In the genomic region with DNA sequence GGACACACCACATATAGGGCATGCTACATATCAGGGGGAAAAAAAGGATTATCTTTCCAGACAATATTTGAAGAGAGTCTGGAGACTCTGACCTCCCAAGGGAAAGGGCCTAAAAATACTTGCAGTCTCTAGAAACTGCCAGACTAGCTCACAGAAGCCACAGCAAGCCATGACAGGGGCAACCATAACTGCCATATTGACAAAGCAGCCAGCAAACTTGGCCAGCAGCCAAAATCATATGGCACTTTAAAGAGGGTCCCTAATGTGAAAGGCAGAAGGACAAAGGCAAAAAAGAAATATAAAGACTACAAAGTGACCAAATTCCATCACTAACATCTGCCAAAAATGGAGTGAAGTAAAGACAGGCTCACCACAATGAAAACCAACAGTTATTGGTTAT, we compare ENCODE assay signal across 20 mouse cellular contexts.
DNase-seq lines count a peak whose midpoint lies in the region; ATAC-seq and TF ChIP-seq lines count a peak whose summit lies in the region.
"Had no signal": no experiment of that assay in that cellular context is flagged by ENCODE, and none has a peak within 500 bp of the region (broad histone marks: within the 10 kb centered on the region; RNA-seq: fewer than 3 reads in every experiment).

No protein-coding gene starts in this region.

- H3K36me3 ChIP-seq in forebrain, embryonic 16.5 days (ENCODE audit: control insufficient read depth, insufficient read depth) = no peaks in the 10 kb centered on the region
- no peaks in the 10 kb centered on the region for H3K36me3 ChIP-seq in forebrain, embryonic 10.5 days (replicated peaks)
- H3K36me3 ChIP-seq in lung, embryonic 14.5 days (ENCODE audit: insufficient read depth) = no peaks in the 10 kb centered on the region
- H3K36me3 ChIP-seq: embryonic facial prominence, embryonic 13.5 days; heart, embryonic 10.5 days had no signal

- H3K9me3 ChIP-seq in forebrain, embryonic 16.5 days (ENCODE audit: control insufficient read depth, low read length) = no peaks in the 10 kb centered on the region
- H3K9me3 ChIP-seq in forebrain, embryonic 10.5 days = no peaks in the 10 kb centered on the region
- no peaks in the 10 kb centered on the region for H3K9me3 ChIP-seq in lung, embryonic 14.5 days (ENCODE audit: low read depth, low read length)
- H3K9me3 ChIP-seq: embryonic facial prominence, embryonic 13.5 days; heart, embryonic 10.5 days had no signal

- H3K9ac ChIP-seq in forebrain, embryonic 16.5 days (replicated peaks; ENCODE audit: low read depth, low read length) = no peak overlapping the region
- no peak overlapping the region for H3K9ac ChIP-seq in lung, embryonic 14.5 days
- H3K9ac ChIP-seq: embryonic facial prominence, embryonic 13.5 days; hindbrain, embryonic 14.5 days had no signal

- H3K4me2 ChIP-seq in forebrain, embryonic 16.5 days (ENCODE audit: low read length) = no peak overlapping the region
- H3K4me2 ChIP-seq in lung, embryonic 14.5 days = no peak overlapping the region
- H3K4me2 ChIP-seq: embryonic facial prominence, embryonic 13.5 days; hindbrain, embryonic 14.5 days had no signal

- peaks cover 17% of the 10 kb centered on the region for H3K4me1 ChIP-seq in forebrain, embryonic 16.5 days (replicated peaks; ENCODE audit: control insufficient read depth, insufficient read depth, low read length)
- no peaks in the 10 kb centered on the region for H3K4me1 ChIP-seq in forebrain, embryonic 10.5 days
- 0 out of 2 replicates have a peak, but pooled peaks cover 3% of the 10 kb centered on the region for H3K4me1 ChIP-seq in lung, embryonic 14.5 days (ENCODE audit: insufficient read depth)
- H3K4me1 ChIP-seq: heart, embryonic 10.5 days had no signal

- no peak overlapping the region for H3K4me3 ChIP-seq in forebrain, embryonic 16.5 days (replicated peaks; ENCODE audit: low read length)
- H3K4me3 ChIP-seq in forebrain, embryonic 10.5 days = no peak overlapping the region
- H3K4me3 ChIP-seq in lung, embryonic 14.5 days (ENCODE audit: low read depth, low read length) = no peak overlapping the region
- H3K4me3 ChIP-seq: embryonic facial prominence, embryonic 13.5 days; heart, embryonic 10.5 days had no signal

- no peaks in the 10 kb centered on the region for H3K27me3 ChIP-seq in forebrain, embryonic 16.5 days (replicated peaks; ENCODE audit: control insufficient read depth, insufficient read depth, low read length)
- no peaks in the 10 kb centered on the region for H3K27me3 ChIP-seq in forebrain, embryonic 10.5 days (ENCODE audit: poor library complexity, severe bottlenecking)
- H3K27me3 ChIP-seq in lung, embryonic 14.5 days (ENCODE audit: insufficient read depth, low read length) = no peaks in the 10 kb centered on the region
- H3K27me3 ChIP-seq: embryonic facial prominence, embryonic 13.5 days had no signal

- peak; percentile 33 to 36 for DNase-seq in cerebellum, postnatal 14 days
- no peak for DNase-seq in cerebellum, adult 11 months
- DNase-seq in forebrain, embryonic 10.5 days (ENCODE audit: extremely low spot score, low spot score) = no peak
- DNase-seq in lung, embryonic 14.5 days = peak; percentile 54
- no peak for DNase-seq in lung, postnatal 25 days (ENCODE audit: low spot score)
- peak; percentile 8 for DNase-seq in retina, postnatal 1 day
- DNase-seq in retina, embryonic 14.5 days (ENCODE audit: low spot score) = no peak
- DNase-seq: adrenal gland, postnatal 10 days; cerebellum, adult 8-10 months; cerebellum, postnatal 36 days; gastrocnemius, postnatal 10 days; heart, adult 18-20 months; heart, postnatal 10 days; heart, postnatal 4 days had no signal

- TF ChIP-seq CTCF in lung, embryonic 14.5 days (IDR thresholded peaks at IDR 0.05; ENCODE audit: low read depth) = no peak

- no peak for ATAC-seq in forebrain, embryonic 16.5 days
- 0 out of 2 replicates have a peak, but pooled peaks have one; percentile 35 for ATAC-seq in lung, embryonic 14.5 days (ENCODE audit: insufficient read depth)
- ATAC-seq: inflammation-experienced regulatory T-cells, adult 6 months; intestine, postnatal 0 days had no signal

- H3K27ac ChIP-seq in forebrain, embryonic 16.5 days (ENCODE audit: low read length) = peak overlapping the region; percentile 43; the same call in 1 of the 2 replicates
- no peak overlapping the region for H3K27ac ChIP-seq in forebrain, embryonic 10.5 days
- no peak overlapping the region for H3K27ac ChIP-seq in lung, embryonic 14.5 days (ENCODE audit: low read depth)
- H3K27ac ChIP-seq: embryonic facial prominence, embryonic 13.5 days; heart, embryonic 10.5 days; hindbrain, embryonic 14.5 days had no signal

Comparison
In these comparisons a context has a peak if more than half of its experiments do, and no peak if none do; other contexts are left out.
1. DNase-seq: peak in cerebellum, postnatal 14 days (2 of 2), lung, embryonic 14.5 days (single experiment) and retina, postnatal 1 day (single experiment); none in cerebellum, adult 11 months (single experiment), forebrain, embryonic 10.5 days (single experiment), lung, postnatal 25 days (single experiment) and retina, embryonic 14.5 days (single experiment).